Mouse (Mus musculus): ENCODE results near the gene Zpbp2. TPM values are rescaled to one million over a fixed set of nuclear protein-coding genes. Genes with fewer than 3 reads are reported as not detected.

The Zpbp2 gene
- polyA plus RNA-seq, 1 experiment from 2014 or later = not detected

- no peak for ATAC-seq (ENCODE audit: low FRiP score)
Observed at GRCm38 (mm10) chr11:98569461-98569860, 18.6 kb downstream of the Zpbp2 start.

DNA sequence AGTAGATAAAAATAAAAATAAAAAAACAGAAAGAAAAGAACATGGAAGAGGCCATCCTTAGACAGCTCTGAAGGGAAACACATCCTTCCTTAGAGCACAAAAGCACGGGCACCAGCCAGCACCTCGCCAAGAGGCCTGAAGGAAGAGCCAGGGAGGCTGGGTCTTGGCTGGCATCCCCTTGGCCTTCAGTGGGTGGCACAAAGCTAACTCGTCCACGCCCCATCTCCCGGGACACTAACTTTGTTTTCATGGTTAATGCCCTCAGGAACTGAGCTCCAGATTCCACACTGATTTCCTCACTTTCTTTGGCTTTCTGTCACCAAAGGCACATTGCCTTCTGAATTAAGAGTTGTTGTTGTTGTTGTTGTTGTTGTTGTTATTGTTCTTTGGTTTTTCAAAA, 26.9 kb downstream of the Zpbp2 start:
- H3K27me3 ChIP-seq (ENCODE audit: control insufficient read depth, insufficient read depth, low read length) = no peaks in the 10 kb centered on the region
- H3K36me3 ChIP-seq (ENCODE audit: control insufficient read depth, insufficient read depth, low read length) = peaks cover 7% of the 10 kb centered on the region; the same call in 1 of the 2 replicates
- 92% methylated on average over 5 of the region's 5 CpGs for WGBS

More at GRCm38 (mm10) chr11:98569461-98569860, 18.6 kb downstream of the Zpbp2 start:
- no peak overlapping the region for H3K27ac ChIP-seq (ENCODE audit: low read depth, low read length)
- no peaks in the 10 kb centered on the region for H3K36me3 ChIP-seq (ENCODE audit: control insufficient read depth, insufficient read depth, low read length)
- H3K4me1 ChIP-seq (replicated peaks; ENCODE audit: control insufficient read depth, insufficient read depth, low read length) = no peaks in the 10 kb centered on the region
- no peak for DNase-seq (ENCODE audit: low spot score)
- H3K9me3 ChIP-seq (ENCODE audit: control insufficient read depth, low read length) = no peaks in the 10 kb centered on the region
- no peak overlapping the region for H3K4me3 ChIP-seq (ENCODE audit: low read depth, low read length)
- H3K4me2 ChIP-seq (replicated peaks; ENCODE audit: low read depth, low read length) = no peak overlapping the region
- 84% methylated on average over 6 of the region's 6 CpGs for WGBS
- no peak overlapping the region for H3K9ac ChIP-seq (ENCODE audit: low read depth, low read length)
- H3K27me3 ChIP-seq (ENCODE audit: control insufficient read depth, insufficient read depth, low read length) = no peaks in the 10 kb centered on the region

DNA sequence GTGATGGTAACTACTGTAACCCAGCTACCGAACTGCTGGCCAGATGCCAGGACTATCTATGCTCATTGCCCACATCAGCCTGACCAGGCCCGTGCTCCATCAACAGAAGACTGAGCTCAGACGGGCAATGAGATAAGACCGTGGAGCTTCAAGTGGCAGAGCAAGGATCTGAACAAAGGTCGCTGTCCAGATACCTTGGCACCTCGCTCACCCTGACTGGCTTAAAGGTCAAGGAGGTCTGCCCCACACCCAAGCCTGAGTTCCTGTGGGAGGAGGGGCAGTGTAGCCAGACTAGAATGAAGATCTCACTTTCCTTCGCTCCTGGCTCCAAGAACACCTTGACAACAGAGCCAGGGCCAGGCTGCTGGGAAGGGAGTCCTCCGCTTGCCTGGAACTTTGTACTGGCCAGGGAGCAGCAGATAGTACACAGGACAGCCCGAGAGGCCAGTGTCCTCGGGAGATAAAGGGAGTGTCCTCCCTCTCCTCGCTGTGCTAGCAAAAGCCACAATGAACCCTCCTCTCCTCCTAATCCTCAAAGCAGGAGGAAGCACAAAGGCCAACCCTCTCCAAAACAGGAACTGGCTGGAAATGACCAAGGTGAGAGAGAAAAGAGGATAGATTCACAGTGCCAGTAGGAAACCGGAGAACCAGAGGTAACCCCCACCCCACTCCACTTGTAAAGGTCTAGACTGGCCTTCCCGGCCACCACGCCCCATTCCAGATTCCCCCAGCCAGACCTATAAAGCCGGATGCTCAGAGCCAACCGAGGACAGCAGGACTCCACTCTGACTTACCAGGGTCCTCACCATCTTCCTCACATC, 29.6 kb downstream of the Zpbp2 start:
- Histone ChIP-seq H3K27me3 (ENCODE audit: control insufficient read depth, insufficient read depth, low read length) (no peaks in the 10 kb centered on the region), H3K9me3 (ENCODE audit: control insufficient read depth, low read length) (no peaks in the 10 kb centered on the region), H3K27ac (ENCODE audit: low read depth, low read length) (no peak overlapping the region), H3K4me1 (replicated peaks; ENCODE audit: control insufficient read depth, insufficient read depth, low read length) (peaks cover 2% of the 10 kb centered on the region; the same call in 1 of the 2 replicates), H3K4me3 (ENCODE audit: low read depth, low read length) (no peak overlapping the region), H3K36me3 (ENCODE audit: control insufficient read depth, insufficient read depth, low read length) (peaks cover 7% of the 10 kb centered on the region; the same call in 1 of the 2 replicates), H3K4me2 (replicated peaks; ENCODE audit: low read depth, low read length) (no peak overlapping the region), H3K9ac (ENCODE audit: low read depth, low read length) (no peak overlapping the region)
- DNase-seq (ENCODE audit: low spot score) = no peak
- no peak for ATAC-seq (ENCODE audit: low FRiP score)
- 80% methylated on average over 16 of the region's 16 CpGs for WGBS

More for the DNA sequence above, 26.9 kb downstream of the Zpbp2 start:
- H3K9me3 ChIP-seq (ENCODE audit: control insufficient read depth, low read length) = no peaks in the 10 kb centered on the region
- H3K4me1 ChIP-seq (replicated peaks; ENCODE audit: control insufficient read depth, insufficient read depth, low read length) = no peaks in the 10 kb centered on the region
- ATAC-seq (ENCODE audit: low FRiP score) = no peak
- H3K4me3 ChIP-seq (ENCODE audit: low read depth, low read length) = no peak overlapping the region
- no peak overlapping the region for H3K4me2 ChIP-seq (replicated peaks; ENCODE audit: low read depth, low read length)
- no peak overlapping the region for H3K9ac ChIP-seq (ENCODE audit: low read depth, low read length)
- no peak overlapping the region for H3K27ac ChIP-seq (ENCODE audit: low read depth, low read length)
- no peak for DNase-seq (ENCODE audit: low spot score)

DNA sequence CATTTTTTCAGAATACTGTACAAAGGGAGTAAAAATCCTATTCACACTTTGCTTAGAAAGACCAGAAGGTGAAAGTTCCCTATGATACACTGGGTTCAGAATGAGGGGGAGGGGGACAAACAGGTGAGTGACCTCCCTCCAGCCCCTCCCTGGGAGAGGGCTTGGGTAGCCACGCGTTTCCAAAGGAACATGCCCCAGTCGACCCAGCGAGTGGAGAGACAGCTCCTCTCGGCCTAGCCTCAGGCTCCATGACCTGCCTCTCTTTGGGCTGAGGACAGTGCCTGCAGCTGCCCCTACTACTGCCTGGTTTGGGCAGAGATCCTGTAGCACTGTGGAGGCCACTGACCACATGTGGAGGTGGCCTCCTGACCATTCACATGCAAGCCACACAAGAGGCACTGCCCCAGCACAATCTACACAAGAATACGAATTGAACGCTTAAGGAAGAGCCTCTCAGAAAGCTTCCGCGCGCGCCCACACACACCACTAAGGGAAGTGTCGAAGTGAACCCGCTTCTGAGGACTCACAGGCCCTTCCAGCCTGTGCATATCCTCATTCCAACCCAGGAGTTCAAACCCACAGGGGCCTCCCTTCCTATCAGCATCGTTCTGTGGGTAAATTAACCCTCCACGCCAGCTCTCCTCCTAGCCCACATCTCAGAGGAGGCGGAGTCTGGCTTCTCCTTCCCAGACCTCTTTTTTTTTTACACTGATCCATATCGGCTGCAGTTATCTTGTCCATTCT, 30.6 kb downstream of the Zpbp2 start:
- H3K27me3 ChIP-seq (ENCODE audit: control insufficient read depth, insufficient read depth, low read length) = no peaks in the 10 kb centered on the region
- no peak overlapping the region for H3K4me3 ChIP-seq (ENCODE audit: low read depth, low read length)
- H3K9ac ChIP-seq (ENCODE audit: low read depth, low read length) = no peak overlapping the region
- ATAC-seq (ENCODE audit: low FRiP score) (no peak), DNase-seq (ENCODE audit: low spot score) (no peak)
- no peak overlapping the region for H3K4me2 ChIP-seq (replicated peaks; ENCODE audit: low read depth, low read length)
- H3K4me1 ChIP-seq (replicated peaks; ENCODE audit: control insufficient read depth, insufficient read depth, low read length) = peaks cover 8% of the 10 kb centered on the region; the same call in 1 of the 2 replicates
- H3K27ac ChIP-seq (ENCODE audit: low read depth, low read length) = no peak overlapping the region
- H3K9me3 ChIP-seq (ENCODE audit: control insufficient read depth, low read length) = no peaks in the 10 kb centered on the region
- H3K36me3 ChIP-seq (ENCODE audit: control insufficient read depth, insufficient read depth, low read length) = peaks cover 7% of the 10 kb centered on the region; the same call in 1 of the 2 replicates
- WGBS = 74% methylated on average over 17 of the region's 17 CpGs

- Histone ChIP-seq H3K9me3 (ENCODE audit: control insufficient read depth, low read length) (no peaks in the 10 kb centered on the region), H3K36me3 (ENCODE audit: control insufficient read depth, insufficient read depth, low read length) (peaks cover 7% of the 10 kb centered on the region; the same call in 1 of the 2 replicates), H3K4me2 (replicated peaks; ENCODE audit: low read depth, low read length) (no peak overlapping the region), H3K4me1 (replicated peaks; ENCODE audit: control insufficient read depth, insufficient read depth, low read length) (peaks cover 8% of the 10 kb centered on the region; the same call in 1 of the 2 replicates), H3K9ac (ENCODE audit: low read depth, low read length) (no peak overlapping the region), H3K27me3 (ENCODE audit: control insufficient read depth, insufficient read depth, low read length) (no peaks in the 10 kb centered on the region), H3K4me3 (ENCODE audit: low read depth, low read length) (no peak overlapping the region), H3K27ac (ENCODE audit: low read depth, low read length) (no peak overlapping the region)
- ATAC-seq (ENCODE audit: low FRiP score) (no peak), DNase-seq (ENCODE audit: low spot score) (no peak)
- WGBS = 84% methylated on average over 8 of the region's 8 CpGs
Observed at GRCm38 (mm10) chr11:98582030-98582388, 31.1 kb downstream of the Zpbp2 start.

DNA sequence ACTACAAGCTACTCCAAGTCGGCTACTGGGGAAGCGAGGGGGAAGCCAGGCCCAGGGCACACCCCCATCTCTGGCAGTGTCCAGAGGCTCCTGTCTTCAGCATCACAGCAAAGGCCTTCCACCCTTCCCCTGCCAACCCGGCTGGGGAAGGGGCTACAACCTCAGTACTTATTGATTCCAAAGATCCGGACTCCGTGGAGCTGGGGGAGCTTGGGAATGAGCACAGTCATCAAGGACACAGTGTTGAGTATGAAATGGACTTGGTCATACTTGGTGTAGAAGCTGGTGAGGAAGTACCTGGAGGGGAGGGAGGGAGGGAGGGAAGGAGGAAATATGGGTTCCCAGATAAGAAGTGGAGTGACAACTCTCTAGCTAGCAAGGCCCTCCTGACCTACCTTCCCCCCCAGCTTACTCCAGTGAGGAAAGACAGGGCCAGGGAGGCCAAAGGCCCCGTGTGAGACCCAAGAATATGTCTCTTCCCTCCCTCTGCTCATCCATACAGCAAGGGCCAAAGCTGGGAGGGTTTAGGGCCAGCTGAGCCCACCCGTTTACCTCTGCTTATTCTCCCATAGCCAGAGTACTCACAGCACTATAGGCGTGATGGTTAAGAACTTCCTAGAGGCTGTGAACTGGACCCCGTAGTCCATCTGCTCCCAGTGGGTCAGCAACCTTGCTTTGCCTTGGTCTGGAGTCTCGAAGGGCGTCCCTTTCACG, 31.8 kb downstream of the Zpbp2 start:
- H3K27me3 ChIP-seq (ENCODE audit: control insufficient read depth, insufficient read depth, low read length) = no peaks in the 10 kb centered on the region
- no peak overlapping the region for H3K9ac ChIP-seq (ENCODE audit: low read depth, low read length)
- no peak overlapping the region for H3K4me2 ChIP-seq (replicated peaks; ENCODE audit: low read depth, low read length)
- 88% methylated on average over 12 of the region's 12 CpGs for WGBS
- no peak overlapping the region for H3K4me3 ChIP-seq (ENCODE audit: low read depth, low read length)
- H3K36me3 ChIP-seq (ENCODE audit: control insufficient read depth, insufficient read depth, low read length) = peaks cover 7% of the 10 kb centered on the region; the same call in 1 of the 2 replicates
- no peaks in the 10 kb centered on the region for H3K9me3 ChIP-seq (ENCODE audit: control insufficient read depth, low read length)
- DNase-seq (ENCODE audit: low spot score) = no peak
- H3K4me1 ChIP-seq (replicated peaks; ENCODE audit: control insufficient read depth, insufficient read depth, low read length) = peaks cover 8% of the 10 kb centered on the region; the same call in 1 of the 2 replicates
- peak overlapping the region; percentile 24; the same call in 1 of the 2 replicates for H3K27ac ChIP-seq (ENCODE audit: low read depth, low read length)
- no peak for ATAC-seq (ENCODE audit: low FRiP score)

DNA sequence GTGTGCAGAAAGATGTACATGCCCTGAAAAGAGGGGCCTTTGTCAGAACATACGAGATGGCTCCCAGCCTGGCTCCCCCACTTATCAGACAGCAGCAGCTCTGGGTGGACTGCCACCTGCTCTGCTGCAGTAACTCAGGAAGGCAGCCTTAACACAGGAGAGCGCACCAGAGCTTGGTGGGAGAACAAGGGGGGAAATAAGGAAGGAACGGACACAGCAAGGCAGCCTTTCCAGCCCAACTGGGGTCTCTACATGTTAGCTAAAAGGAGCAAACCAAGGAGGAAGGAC, 32.3 kb downstream of the Zpbp2 start:
- DNase-seq (ENCODE audit: low spot score) (no peak), ATAC-seq (ENCODE audit: low FRiP score) (no peak)
- H3K27ac ChIP-seq (ENCODE audit: low read depth, low read length) = no peak overlapping the region
- no peak overlapping the region for H3K9ac ChIP-seq (ENCODE audit: low read depth, low read length)
- H3K4me2 ChIP-seq (replicated peaks; ENCODE audit: low read depth, low read length) = no peak overlapping the region
- no peak overlapping the region for H3K4me3 ChIP-seq (ENCODE audit: low read depth, low read length)
- H3K4me1 ChIP-seq (replicated peaks; ENCODE audit: control insufficient read depth, insufficient read depth, low read length) = peaks cover 9% of the 10 kb centered on the region
- 92% methylated on average over 3 of the region's 3 CpGs for WGBS
- H3K27me3 ChIP-seq (ENCODE audit: control insufficient read depth, insufficient read depth, low read length) = no peaks in the 10 kb centered on the region
- peaks cover 7% of the 10 kb centered on the region; the same call in 1 of the 2 replicates for H3K36me3 ChIP-seq (ENCODE audit: control insufficient read depth, insufficient read depth, low read length)
- no peaks in the 10 kb centered on the region for H3K9me3 ChIP-seq (ENCODE audit: control insufficient read depth, low read length)

DNA sequence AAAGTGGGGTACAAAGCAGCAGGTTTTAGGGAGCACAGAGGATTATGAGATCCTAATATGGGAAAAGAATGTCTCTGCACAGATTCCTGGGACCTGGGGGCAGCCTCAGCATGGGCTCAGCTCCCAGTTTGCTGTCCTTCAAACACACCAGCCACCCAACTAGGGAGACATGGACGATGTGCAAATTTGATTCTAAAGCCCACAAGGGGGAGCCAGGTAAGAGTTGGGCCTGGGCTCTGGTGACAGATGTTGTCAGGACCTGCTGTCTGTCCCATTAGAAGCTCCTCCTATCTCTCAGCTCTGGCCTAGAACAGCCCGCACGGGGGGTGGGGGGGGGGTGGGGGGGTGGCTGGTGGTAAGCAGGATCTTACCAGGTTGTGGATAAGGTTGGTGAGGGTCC, 32.7 kb downstream of the Zpbp2 start:
- Histone ChIP-seq H3K9ac (ENCODE audit: low read depth, low read length) (no peak overlapping the region), H3K4me2 (replicated peaks; ENCODE audit: low read depth, low read length) (no peak overlapping the region), H3K36me3 (ENCODE audit: control insufficient read depth, insufficient read depth, low read length) (peaks cover 7% of the 10 kb centered on the region; the same call in 1 of the 2 replicates), H3K27me3 (ENCODE audit: control insufficient read depth, insufficient read depth, low read length) (no peaks in the 10 kb centered on the region), H3K4me3 (ENCODE audit: low read depth, low read length) (no peak overlapping the region), H3K9me3 (ENCODE audit: control insufficient read depth, low read length) (no peaks in the 10 kb centered on the region), H3K27ac (ENCODE audit: low read depth, low read length) (no peak overlapping the region), H3K4me1 (replicated peaks; ENCODE audit: control insufficient read depth, insufficient read depth, low read length) (peaks cover 12% of the 10 kb centered on the region)
- WGBS = 33% methylated on average over 3 of the region's 3 CpGs
- no peak for ATAC-seq (ENCODE audit: low FRiP score)
- no peak for DNase-seq (ENCODE audit: low spot score)
